Mouse (Mus musculus): Measurements from ENCODE around the gene Smurf1.
A peak's percentile ranks its signal among the peaks of the same experiment; 100 is the strongest.

The Smurf1 gene

DNA sequence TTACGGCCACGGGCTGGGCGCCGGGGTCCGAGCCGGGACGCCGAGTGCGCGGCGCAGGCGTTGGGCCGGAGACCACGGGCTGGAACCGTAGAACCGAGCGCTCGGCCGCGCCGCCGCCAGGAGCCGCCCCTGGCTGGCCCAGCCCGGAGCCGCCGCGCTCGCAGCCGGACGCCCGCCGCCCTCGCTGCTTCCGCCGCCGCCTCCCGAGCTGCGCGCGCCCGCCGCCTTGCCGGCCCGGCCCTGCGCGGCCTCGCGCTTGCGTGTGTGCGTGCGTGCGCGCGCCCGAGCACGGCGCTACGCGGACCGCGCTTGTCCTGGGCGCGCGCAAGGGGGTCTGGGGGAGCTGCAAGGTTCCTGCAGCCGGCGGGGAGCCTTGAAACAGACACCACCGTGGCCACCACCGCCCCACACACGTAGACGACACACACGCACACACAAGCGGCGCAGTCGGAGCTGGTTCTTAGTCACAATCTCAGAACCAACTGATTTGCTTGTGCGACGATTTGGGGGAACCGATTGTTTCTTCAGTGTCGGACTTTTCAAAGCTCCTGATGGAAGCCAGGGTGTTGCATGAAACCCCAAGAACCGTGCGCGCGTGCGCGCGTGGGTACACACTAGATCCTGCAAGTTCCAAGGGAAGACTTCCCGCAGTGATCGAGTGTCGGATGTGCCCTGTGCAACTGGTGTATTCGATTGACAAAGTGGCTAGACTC lies at the start of gene Smurf1:
TSS of gene Smurf1 (minus strand) at position 209 of the 713 bp plus-strand sequence.
- peak; percentile 77 for DNase-seq (ENCODE audit: low read depth)

DNA sequence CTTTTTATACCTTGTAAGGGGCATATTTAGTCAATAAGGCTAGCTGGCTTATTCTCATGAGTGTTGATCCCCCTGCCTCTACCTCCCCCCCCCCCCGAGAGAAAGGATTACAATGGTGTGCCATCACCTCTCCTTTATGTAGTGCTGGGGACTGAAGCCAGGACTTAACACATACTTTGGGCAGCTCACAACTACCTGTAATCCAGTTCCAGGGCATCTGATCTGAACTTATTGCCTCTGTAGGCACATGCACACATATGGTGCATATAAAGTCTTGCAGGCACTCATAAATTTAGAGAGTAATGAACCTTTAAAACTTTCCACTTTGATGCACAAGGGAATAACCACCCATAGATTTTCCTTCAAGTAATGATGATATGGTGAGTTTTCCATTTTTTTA lies 48.6 kb upstream of the Smurf1 start:
- DNase-seq (ENCODE audit: low read depth) = no peak

DNA sequence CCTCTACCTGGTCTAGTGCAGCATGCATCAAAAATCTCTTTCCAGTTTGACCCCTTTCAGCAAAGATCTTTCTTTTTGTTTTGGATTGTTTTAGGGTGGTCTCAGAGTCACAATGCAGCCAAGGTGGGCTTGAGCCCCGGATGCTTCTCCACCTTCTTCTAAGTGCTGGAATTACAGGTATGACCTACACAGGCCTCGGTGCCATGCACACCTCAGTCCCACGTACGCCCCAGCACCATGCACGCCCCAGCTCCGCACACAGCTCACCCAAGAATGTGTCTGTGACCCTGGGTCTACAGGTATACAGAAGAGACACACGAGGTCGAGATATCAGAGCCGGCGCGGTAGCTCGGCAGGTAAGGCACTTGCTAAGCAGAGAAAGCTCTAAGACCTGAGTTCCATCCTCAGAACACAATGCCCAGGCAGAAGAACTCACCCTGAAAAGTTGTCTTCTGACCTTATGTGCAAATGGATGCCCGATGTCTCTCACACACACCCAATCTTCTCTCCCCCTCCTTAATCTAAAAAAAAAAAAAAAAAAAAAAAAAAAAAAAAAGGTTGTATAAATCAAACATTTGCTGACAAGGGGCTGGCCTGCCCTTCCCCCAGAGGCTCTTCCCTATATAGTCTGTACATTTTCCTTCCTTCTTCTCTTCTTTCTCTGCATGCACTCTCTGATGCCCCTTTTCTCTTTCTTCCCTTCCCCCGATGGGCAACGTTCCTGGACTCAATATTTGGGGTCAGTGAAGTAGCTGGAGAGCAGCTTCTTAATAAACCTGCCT lies 43.4 kb upstream of the Smurf1 start:
- DNase-seq (ENCODE audit: low read depth) = no peak

DNA sequence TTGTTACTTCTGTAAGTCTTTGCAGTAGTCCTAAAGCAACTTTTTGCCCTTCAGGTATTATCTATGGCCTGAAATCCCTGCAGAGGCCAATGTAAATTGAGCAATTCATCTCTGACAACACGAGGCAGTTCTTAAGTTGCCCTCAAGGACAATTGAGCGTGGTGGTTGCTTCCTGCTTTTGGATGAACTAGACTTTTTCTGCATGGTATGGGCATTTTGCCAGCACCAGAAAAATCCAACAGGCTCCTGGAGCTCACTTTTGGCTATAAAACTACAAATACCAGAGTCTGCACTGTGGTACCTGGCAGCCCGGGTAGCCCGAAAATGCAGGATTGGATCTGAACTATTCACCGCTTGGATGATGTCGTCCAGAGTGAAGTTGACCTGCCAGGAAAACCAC lies 39.9 kb upstream of the Smurf1 start:
- peak; percentile 67 for DNase-seq (ENCODE audit: low read depth)

DNA sequence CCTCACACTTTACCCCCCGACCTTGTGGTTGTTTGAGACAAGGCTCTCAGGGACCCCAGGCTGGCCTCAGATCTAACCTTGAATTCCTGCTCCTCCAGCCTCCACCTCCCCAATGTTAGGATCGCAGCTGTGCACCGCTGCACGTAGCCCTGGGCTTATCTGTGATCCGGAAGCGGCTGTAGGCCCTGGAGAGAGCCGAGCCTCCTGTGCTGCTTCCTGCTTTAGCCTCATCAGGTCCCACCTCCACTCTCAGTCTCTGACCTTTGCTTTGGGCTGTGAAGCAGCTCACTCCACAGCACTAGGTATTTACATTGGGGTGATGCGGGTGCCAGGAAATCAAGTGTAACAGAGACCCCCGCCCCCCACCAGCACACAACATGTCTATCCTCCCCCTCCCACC lies 38.8 kb upstream of the Smurf1 start:
- no peak for DNase-seq (ENCODE audit: low read depth)

DNA sequence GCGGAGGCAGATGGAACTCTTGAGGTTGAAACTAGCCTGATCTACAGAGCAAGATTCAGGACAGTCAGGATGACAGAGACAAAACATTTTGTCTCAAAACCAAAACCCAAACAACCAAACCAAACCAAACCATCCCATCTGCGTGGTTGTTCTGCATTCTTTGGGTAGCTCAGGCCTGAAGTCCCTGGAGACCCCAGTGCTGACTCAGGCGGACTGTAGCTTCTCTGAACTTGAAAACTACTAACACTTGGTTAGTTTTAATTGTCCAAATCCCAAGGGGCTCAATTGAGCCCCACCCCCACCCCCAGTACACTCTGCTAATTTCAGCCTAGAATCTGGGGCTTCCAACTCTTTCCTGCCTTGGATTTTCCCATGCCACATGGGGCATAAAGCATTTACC lies 37.7 kb upstream of the Smurf1 start:
- DNase-seq (ENCODE audit: low read depth) = no peak

DNA sequence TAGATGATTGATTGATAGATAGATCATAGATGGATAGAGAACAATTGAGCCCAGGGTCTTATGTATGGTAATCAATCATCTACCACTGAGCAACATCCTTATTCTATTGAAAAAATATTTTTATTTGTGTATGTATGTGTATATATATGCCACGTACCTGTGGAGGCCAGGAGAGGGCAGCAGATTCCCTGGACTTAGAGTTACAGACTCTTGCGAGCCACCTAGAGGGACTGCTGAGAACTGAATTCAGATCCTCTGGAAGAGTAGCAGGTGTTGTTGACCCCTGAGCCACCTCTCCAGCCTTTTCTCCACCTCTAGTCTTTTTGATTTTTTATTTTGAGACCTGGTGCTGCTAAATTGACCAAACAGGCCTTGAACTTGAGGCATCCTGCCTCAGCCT lies 32.8 kb upstream of the Smurf1 start:
- DNase-seq (ENCODE audit: low read depth) = peak; percentile 86

DNA sequence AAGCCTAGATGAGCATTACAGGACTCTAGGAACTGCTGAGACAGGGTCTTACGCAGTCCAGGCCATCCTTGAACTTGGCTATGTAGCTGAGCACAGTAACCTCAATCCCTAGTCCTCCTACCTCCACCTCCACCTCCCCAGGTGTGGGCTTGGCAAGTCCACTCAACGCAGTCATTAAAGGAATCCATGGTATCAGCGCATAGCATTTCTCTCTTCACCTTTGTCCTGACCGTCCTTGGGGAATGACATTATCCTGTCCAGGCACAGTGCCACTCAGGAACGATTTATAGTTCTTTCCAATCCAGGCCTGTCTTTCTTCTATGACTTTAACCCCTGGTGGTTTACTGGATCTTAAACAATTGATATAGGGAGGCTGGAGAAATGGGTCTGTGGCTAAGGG lies 24.8 kb upstream of the Smurf1 start:
- DNase-seq (ENCODE audit: low read depth) = no peak

DNA sequence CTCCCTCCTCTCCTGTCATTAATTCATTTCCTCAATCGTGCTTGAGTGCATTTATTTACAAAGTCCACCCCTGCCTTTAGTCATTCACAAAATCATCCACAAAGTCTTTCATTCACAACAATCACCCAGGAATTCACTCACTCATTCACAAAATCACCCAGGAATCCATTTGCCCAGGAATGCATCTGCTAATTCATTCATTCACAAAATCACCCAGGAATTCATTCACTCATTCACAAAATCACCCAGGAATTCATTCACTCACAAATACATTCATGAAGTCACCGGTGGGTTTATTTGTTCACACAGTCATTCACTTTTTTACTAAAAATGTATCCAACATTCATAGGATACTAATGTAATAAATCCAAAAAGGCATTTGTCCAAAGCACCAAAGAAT lies 24.4 kb upstream of the Smurf1 start:
- no peak for DNase-seq (ENCODE audit: low read depth)

DNA sequence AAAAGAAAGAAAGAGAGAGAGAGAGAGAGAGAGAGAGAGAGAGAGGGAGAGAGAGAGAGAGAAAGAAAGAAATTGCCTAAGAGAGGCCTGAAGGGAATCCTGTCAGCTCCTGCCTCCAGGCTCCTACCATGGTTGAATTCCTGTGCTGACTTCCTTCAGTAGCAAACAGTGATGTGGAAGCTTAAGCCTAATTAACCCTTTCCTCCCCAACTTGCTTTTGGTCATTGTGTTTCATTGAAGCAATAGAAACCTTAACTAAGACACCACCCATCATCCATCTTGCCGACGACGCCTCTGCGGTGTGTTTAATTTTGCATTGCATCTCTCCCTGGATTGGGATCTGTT lies 23.4 kb upstream of the Smurf1 start:
- no peak for DNase-seq (ENCODE audit: low read depth)

DNA sequence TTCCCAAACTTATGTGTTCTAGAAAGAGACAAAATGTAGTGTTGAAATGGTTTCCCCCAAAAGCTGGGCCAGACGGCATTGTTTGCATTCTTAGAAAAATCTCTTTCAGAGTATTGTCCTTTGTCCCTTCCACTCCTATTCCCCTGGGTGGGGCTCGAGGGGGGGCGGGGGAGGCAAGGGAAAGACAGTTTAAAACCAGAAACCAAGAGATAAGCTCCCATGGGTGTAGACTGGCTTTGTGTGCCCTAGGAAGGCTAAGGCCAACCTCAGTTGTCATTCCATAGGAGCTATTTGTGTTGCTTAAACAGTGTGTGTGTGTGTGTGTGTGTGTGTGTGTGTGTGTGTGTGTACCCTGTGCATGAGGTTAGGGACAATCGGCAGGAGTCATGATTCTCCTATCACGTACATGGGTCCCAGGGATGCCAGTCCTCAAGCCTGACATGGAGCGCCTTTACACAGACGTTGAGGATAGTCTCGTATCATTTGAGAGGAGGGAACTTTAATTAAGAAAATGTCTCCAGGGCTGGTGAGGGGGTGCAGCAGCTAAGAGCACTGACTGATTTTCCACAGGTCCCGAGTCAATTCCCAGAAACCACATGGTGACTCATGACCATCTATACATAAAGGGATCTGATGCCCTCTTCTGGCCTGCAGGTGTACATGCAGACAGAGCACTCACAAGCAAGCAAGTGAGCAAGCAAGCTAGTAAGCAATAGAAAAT lies 22.9 kb upstream of the Smurf1 start:
- peak; percentile 72 for DNase-seq (ENCODE audit: low read depth)

DNA sequence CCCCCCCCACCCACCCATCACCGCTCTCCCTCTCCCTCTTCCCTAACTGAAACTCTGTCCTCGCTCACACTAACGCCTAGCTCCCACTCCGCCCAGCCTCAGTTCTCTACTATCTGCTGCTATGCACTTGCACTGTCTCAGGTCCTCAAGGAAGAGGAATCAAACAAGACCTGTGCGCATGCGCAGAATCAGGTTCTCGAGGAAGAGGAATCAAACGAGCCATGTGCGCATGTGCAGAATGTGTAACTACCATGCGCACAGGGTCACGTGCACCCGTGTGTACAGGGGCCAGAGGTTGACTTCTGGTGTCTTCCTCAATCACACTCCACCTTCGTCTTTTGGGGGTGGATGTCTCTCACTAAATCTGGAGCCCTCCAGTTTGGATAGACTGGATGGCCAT lies 21.9 kb upstream of the Smurf1 start:
- DNase-seq (ENCODE audit: low read depth) = no peak

DNA sequence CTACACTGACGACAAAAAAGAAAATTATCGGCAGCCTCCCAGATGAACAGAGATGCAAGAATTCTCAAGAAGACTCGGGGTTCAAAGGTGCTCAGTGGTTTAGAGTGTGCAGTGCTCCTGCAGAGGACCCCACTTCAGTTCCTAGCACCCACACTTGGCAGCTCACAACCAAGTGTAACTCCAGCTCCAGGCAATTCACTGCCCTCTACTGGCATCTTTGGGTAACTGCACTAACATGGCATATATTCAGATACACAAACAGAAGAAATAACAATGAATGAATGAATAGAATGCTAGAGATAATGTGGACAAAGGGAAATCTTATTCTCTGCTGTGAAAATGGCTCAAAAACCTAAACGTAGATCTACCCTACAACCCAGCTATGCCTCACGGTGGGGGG lies 19.2 kb upstream of the Smurf1 start:
- DNase-seq (ENCODE audit: low read depth) = no peak

DNA sequence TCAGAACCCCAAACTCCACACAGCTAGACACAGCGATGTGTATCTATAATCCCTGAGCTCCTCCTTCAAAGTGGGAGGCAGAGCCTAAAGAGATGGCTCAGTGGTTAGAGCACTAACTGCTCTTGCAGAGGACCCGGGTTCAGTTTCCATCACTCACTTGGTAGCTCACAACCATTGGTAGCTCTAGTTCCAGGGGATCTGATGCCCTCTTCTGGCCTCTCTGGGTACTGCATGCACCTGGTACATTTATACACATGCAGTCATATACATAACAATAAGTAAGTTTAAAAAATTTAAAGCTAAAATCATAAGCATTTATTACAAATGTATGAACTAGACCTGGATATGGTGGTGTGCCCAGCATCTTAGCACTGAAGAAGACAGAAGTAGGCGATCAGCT lies 17.6 kb upstream of the Smurf1 start:
- DNase-seq (ENCODE audit: low read depth) = no peak

DNA sequence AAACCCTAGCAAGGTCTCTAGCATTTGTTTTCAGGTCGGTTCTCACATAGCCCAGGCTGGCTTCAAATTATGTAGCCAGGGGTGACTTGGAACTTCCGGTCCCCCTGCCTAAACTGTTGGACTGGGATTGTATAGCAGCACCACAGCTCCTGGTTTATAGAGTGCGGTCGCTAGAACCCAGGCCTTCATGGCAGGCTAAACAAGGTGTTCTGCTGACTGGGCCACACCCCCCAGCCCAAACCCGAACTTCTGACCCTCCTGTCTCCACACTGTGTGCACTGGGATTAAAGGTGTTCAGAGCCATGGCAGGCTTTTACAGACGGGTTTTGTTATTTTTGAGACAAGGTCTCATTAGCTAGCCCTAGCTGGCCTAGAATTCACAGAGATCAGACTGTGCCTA lies 13.5 kb upstream of the Smurf1 start:
- DNase-seq (ENCODE audit: low read depth) = no peak

DNA sequence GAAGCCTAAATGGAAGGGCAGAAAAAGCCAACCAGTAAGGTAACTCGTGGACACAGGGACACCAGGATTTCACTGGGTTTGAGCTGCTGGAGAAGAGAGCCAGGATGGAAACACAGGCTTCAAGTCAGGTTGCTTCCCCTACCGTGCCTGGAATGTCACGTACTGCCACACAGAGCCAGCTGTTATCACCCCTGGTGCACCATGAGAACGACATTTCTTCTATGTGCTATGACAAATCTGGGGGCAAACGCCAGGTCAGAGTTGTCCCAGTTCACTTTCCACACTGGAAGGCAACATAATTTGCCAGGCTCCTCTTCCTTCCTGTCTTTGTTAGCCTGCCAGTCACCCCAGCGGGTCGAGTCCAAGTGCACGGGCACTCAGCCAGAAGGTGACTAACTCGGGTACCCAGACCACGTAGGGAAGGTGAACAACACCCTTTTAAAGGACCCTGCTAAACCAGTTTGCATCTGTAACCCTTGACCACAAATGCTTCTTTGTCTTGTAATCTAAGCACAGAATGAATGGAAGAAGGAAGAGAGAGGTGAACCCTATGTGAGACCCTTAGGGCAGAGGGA lies 13.0 kb upstream of the Smurf1 start:
- peak; percentile 67 for DNase-seq (ENCODE audit: low read depth)

DNA sequence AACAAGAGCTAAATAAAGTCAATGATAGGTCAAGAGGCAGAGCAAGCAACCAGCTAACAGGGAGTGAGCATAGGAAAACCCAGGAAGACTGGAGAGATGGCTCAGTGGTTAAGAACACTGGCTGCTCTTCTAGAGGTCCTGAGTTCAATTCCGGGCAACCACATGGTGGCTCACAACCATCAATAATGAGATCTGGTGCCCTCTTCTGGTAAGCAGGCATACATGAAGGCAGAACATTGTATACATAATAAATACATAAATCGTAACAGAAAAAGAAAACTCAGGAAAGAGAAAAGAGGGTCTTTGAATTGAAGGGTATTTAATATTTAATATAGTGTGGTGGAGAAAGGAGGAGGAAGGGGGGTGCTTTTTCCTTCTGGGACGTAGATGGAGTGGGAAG lies 5.6 kb upstream of the Smurf1 start:
- peak; percentile 20 for DNase-seq (ENCODE audit: low read depth)

DNA sequence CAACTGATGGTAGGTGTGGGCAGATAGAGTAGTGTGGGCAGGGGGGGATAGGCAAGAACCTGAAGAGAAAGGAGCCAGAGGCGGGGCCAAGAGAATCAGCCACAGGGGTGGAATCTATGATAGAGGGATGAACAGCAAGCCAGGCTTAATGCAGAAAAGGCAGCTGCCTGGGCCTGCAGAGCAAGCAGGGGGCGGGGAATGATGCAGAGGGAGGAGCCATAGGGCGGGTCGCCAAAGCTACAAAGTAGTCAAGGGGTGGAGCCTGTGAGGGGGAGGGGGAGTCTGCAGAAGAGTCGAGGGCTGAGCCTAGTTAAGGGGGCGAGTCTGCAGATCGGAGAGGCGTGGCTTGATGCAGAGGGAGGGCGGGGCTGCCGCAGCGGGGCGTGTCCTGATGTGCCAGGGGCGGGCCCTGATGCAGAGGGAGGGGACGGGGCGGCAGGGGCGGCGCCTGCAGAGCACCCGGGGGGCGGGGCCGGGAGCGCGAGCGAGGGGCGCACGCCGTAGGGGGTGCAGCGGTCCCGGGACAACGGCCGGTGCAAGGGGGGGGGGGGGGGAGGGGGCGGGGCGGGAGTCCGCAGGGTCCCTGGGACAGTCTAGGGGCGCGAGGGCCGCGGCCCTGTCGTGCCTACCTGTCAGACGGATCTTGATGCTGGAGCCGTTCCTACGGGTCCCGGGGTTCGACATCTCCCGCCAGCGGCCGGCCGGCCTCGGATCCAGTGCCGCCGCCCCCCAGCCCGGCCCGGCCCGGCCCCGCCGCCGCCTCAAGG lies 592 bp downstream of the Smurf1 start:
- DNase-seq (ENCODE audit: low read depth) = peak; percentile 94

DNA sequence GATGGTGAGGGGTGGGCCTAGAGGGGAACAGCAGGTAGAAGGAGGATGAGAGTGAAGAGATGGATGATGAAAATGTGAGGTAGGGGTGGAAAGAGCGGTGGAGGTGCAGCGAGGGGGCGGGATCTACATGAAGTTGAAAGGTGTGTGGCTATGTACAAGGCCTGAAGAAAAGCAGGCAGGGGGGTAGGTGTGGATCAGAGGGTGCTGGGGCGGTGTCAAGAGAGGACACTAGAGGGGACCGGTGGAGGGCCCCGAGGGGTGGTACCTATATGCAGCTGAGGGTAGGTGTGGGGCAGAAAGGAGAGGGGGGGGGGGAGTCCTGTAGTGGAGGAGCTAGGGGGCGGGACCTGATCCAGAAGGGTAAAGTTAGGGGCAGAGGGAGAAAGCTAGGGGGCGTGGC lies 1.2 kb downstream of the Smurf1 start:
- DNase-seq (ENCODE audit: low read depth) = no peak

DNA sequence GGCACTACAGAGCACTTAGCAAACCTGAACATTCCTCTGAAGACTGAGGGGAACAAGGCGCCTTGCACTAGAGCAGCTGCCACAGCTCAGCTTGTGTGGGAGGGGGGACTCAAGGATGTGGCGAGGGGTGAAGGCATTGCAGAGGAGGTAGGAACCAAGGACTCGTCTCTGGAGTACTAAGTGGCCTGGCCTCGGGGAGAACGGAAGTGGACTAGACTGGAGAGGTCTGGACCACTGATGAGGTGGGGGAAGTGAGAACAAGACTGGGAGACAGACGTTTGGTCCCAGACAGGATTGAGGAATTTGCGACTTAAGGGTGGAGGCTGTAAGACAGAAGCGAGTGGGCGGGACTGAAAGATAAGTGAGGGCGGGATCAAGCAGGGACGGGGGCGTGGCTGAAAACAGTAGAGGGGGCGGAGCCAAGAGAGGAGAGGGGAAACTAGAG lies 1.8 kb downstream of the Smurf1 start:
- DNase-seq (ENCODE audit: low read depth) = no peak

DNA sequence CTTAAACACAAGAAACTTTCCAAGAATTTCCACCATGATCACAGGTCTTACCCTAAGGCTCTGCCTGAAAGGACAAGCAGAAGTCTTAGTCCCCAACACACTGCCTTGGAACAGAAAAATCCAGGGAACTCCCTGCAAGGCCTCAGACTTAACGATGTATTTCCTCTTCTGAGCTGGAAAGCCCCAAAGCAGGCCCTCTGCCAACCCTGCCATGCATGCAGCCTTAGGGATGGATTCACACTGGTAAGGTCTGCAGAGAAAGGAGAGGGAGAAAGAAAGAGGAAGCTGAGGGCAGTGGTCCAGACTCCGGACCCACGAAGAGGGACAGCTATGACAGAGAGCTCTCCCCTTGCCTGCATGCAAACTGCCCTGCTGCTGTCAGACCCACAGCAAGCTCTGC lies 2.2 kb downstream of the Smurf1 start:
- DNase-seq (ENCODE audit: low read depth) = no peak

DNA sequence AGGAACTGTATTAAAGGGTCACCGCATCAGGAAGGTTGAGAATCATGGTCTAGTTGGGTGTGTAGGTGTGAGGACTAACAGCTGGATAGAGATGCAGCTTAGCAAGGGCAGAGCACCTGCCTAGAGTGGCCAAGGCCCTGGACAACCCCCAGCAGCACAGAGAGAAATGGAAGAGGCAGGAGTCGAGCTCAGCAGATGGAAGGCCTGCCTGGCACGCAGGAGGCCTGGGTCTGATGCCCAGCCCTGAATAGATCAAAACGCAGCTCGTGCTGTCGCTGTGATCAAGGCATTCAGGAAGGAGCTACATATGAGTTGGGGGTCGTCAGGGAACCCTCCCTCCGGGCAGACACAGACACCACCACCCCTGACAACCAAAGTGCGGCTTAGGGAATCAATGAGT lies 7.4 kb downstream of the Smurf1 start:
- DNase-seq (ENCODE audit: low read depth) = no peak
